1 mouse cellular context compared by ENCODE assay signal in genomic region chr11:80079751-80080150, GRCm38 (mm10).
TF ChIP-seq lines count a peak whose summit lies in the region.

No protein-coding gene starts in this region.

TF ChIP-seq in MEL, 35 proteins besides CTCF, POLR2A, EP300 and RAD21 (continued from another document):
- TF ChIP-seq ZMIZ1 (IDR thresholded peaks at IDR 0.05; ENCODE audit: low read depth, low read length) (no peak), ZC3H11A (IDR thresholded peaks at IDR 0.05; ENCODE audit: low read depth, low read length) (no peak), MYC (IDR thresholded peaks at IDR 0.05; ENCODE audit: low read depth, low read length) (peak; percentile 98), MAFK (IDR thresholded peaks at IDR 0.05; ENCODE audit: borderline replicate concordance, low read depth, low read length) (peak; percentile 24; the same call in 1 of the 2 replicates), ZNF384 (IDR thresholded peaks at IDR 0.05; ENCODE audit: low read depth, low read length) (no peak; the same call in 1 of the 2 replicates)
